Mouse (Mus musculus) limb, embryonic 14.5 days (tissue): Measurements from ENCODE around the gene Brwd1. TPM values are rescaled to one million over a fixed set of nuclear protein-coding genes. Genes with fewer than 3 reads are reported as not detected.

Experiments
- ATAC-seq: fragments of 200-750 bp; cut with Nextera tagmentation; 2 replicates; pipeline ENCODE4 v1.8.0; 2017; ENCODE audit warnings: low read depth, moderate number of reproducible peaks, moderate TSS enrichment; ENCODE audit not compliant: low FRiP score
- DNase-seq: peaks from one replicate; pipeline ENCODE4 v3.0.0-alpha.2; 2015; ENCODE audit warnings: low spot score
- H3K27ac ChIP-seq: fragments of 300-500 bp; sonication (generic); replicated peaks from 2 replicates; pipeline ENCODE4 v1.5.1; 2014; ENCODE audit warnings: low read depth, mild to moderate bottlenecking, low read length, moderate library complexity, mixed read lengths
- H3K27me3 ChIP-seq: fragments of 300-500 bp; sonication (generic); 2 replicates; pipeline ENCODE4 v1.6.1; 2014; ENCODE audit warnings: low read length, mixed read lengths; ENCODE audit not compliant: control insufficient read depth, insufficient read depth
- H3K36me3 ChIP-seq: fragments of 300-500 bp; sonication (generic); 2 replicates; pipeline ENCODE4 v1.6.1; 2014; ENCODE audit warnings: mild to moderate bottlenecking, low read length, moderate library complexity, mixed read lengths; ENCODE audit not compliant: control insufficient read depth, insufficient read depth
- H3K4me1 ChIP-seq: fragments of 300-500 bp; sonication (generic); 2 replicates; pipeline ENCODE4 v1.6.1; 2014; ENCODE audit warnings: antibody characterized with exemption, low read length, mixed read lengths; ENCODE audit not compliant: control insufficient read depth, insufficient read depth
- H3K4me2 ChIP-seq: fragments of 300-500 bp; sonication (generic); replicated peaks from 2 replicates; pipeline ENCODE4 v1.6.1; 2014; ENCODE audit warnings: low read depth, mild to moderate bottlenecking, low read length, moderate library complexity; ENCODE audit not compliant: severe bottlenecking
- H3K4me3 ChIP-seq: fragments of 300-500 bp; sonication (generic); replicated peaks from 2 replicates; pipeline ENCODE4 v1.5.1; 2014; ENCODE audit warnings: low read length
- H3K9ac ChIP-seq: fragments of 300-500 bp; sonication (generic); 2 replicates; pipeline ENCODE4 v1.6.1; 2014; ENCODE audit warnings: mild to moderate bottlenecking, low read depth, low read length, moderate library complexity; ENCODE audit not compliant: severe bottlenecking
- H3K9me3 ChIP-seq: fragments of 300-500 bp; sonication (generic); 2 replicates; pipeline ENCODE4 v1.6.1; 2016; ENCODE audit warnings: low read length; ENCODE audit not compliant: control insufficient read depth
- POLR2A ChIP-seq: fragments of 200-500 bp; IDR thresholded peaks from 2 replicates; pipeline ENCODE4 v1.8.0; 2012; ENCODE audit warnings: inconsistent platforms, mild to moderate bottlenecking, moderate library complexity, borderline replicate concordance; ENCODE audit not compliant: insufficient read depth, insufficient read length; ENCODE audit errors: extremely low read depth
- WGBS: fragments of 180-500 bp; shearing (Covaris S2); extraction: QIAGEN DNeasy Blood & Tissue Kit; methylation state at CpG from one replicate; pipeline ENCODE4 v1.1.7; 2014; 5-methylcytosine and 5-hydroxymethylcytosine counted together
- polyA plus RNA-seq, 2 experiments: library from polyadenylated mRNA; depleted of rRNA in 1 of 2; stranded (reverse) in 1 of 2; unstranded in 1 of 2; fragments of >200 nt; fragmentation: Nextera tagmentation in 1 of 2; extraction: Ambion mirVana in 1 of 2; gene quantifications; 2 replicates each; pipeline versions ENCODE4 v1.2.1 to v1.2.3; 2012 to 2014

The Brwd1 gene
- polyA plus RNA-seq, 2 experiments = 73.5 to 107 TPM

GRCm38 (mm10) chr16:95992596-95992995 is 89.7 kb downstream of the Brwd1 start:
- TF ChIP-seq POLR2A = no peak
- Histone ChIP-seq H3K4me1 (peaks cover 7% of the 10 kb centered on the region), H3K4me2 (no peak overlapping the region), H3K27me3 (no peaks in the 10 kb centered on the region), H3K9me3 (no peaks in the 10 kb centered on the region), H3K9ac (no peak overlapping the region), H3K36me3 (peaks cover 37% of the 10 kb centered on the region), H3K27ac (no peak overlapping the region), H3K4me3 (no peak overlapping the region)
- ATAC-seq (no peak), DNase-seq (no peak)
- 44% methylated on average over 5 of the region's 5 CpGs for WGBS

GRCm38 (mm10) chr16:95991122-95991900 is 91.0 kb downstream of the Brwd1 start:
- H3K9me3 ChIP-seq = no peaks in the 10 kb centered on the region
- H3K4me3 ChIP-seq = peak overlapping the region; percentile 79
- ATAC-seq (no peak), DNase-seq (no peak)
- H3K4me2 ChIP-seq = peak overlapping the region; percentile 66
- H3K4me1 ChIP-seq = peaks cover 7% of the 10 kb centered on the region
- H3K9ac ChIP-seq = peak overlapping the region; percentile 75
- 4% methylated on average over 10 of the region's 10 CpGs for WGBS
- no peaks in the 10 kb centered on the region for H3K27me3 ChIP-seq
- peak overlapping the region; percentile 88 for H3K27ac ChIP-seq
- TF ChIP-seq POLR2A = no peak; the same call in 1 of the 2 replicates
- peaks cover 36% of the 10 kb centered on the region for H3K36me3 ChIP-seq

GRCm38 (mm10) chr16:95990462-95991121 is 91.7 kb downstream of the Brwd1 start, which contains the start of gene Psmg1:
Gene Psmg1 (minus strand): TSS chr16:95990960.
- Histone ChIP-seq H3K36me3 (peaks cover 34% of the 10 kb centered on the region), H3K27ac (peak within 1 kb of the TSS; percentile 88), H3K4me2 (peak within 1 kb of the TSS; percentile 66), H3K4me3 (peak within 1 kb of the TSS; percentile 79), H3K27me3 (no peaks in the 10 kb centered on the region), H3K9me3 (no peaks in the 10 kb centered on the region), H3K9ac (peak within 1 kb of the TSS; percentile 75), H3K4me1 (peaks cover 7% of the 10 kb centered on the region)
- DNase-seq (peak; percentile 97), ATAC-seq (peak; percentile 92)
- under 1% methylated on average over 50 of the region's 62 CpGs for WGBS
- TF ChIP-seq POLR2A = 0 out of 2 replicates have a peak, but pooled peaks have one; percentile 67

GRCm38 (mm10) chr16:95984911-95985310 is 97.4 kb downstream of the Brwd1 start:
- H3K36me3 ChIP-seq = peaks cover 61% of the 10 kb centered on the region
- H3K27me3 ChIP-seq = no peaks in the 10 kb centered on the region
- 80% methylated on average over 5 of the region's 5 CpGs for WGBS
- no peak for DNase-seq
- H3K27ac ChIP-seq = no peak overlapping the region
- no peak for TF ChIP-seq POLR2A
- H3K4me1 ChIP-seq = peaks cover 5% of the 10 kb centered on the region
- no peak overlapping the region for H3K4me3 ChIP-seq
- no peak overlapping the region for H3K9ac ChIP-seq
- ATAC-seq = no peak
- H3K4me2 ChIP-seq = no peak overlapping the region
- H3K9me3 ChIP-seq = no peaks in the 10 kb centered on the region

- Histone ChIP-seq H3K27me3 (no peaks in the 10 kb centered on the region), H3K4me2 (no peak overlapping the region), H3K4me3 (no peak overlapping the region), H3K9me3 (no peaks in the 10 kb centered on the region), H3K36me3 (peaks cover 68% of the 10 kb centered on the region), H3K27ac (no peak overlapping the region), H3K4me1 (no peaks in the 10 kb centered on the region), H3K9ac (no peak overlapping the region)
- no peak for DNase-seq
- no peak for TF ChIP-seq POLR2A
- WGBS = 83% methylated on average over 7 of the region's 7 CpGs
- ATAC-seq = no peak
These were observed 98.7 kb downstream of the Brwd1 start for GRCm38 (mm10) chr16:95983601-95984000.
